Mouse (Mus musculus): ENCODE data around the gene Hdac9.

Hdac9 gene

DNA sequence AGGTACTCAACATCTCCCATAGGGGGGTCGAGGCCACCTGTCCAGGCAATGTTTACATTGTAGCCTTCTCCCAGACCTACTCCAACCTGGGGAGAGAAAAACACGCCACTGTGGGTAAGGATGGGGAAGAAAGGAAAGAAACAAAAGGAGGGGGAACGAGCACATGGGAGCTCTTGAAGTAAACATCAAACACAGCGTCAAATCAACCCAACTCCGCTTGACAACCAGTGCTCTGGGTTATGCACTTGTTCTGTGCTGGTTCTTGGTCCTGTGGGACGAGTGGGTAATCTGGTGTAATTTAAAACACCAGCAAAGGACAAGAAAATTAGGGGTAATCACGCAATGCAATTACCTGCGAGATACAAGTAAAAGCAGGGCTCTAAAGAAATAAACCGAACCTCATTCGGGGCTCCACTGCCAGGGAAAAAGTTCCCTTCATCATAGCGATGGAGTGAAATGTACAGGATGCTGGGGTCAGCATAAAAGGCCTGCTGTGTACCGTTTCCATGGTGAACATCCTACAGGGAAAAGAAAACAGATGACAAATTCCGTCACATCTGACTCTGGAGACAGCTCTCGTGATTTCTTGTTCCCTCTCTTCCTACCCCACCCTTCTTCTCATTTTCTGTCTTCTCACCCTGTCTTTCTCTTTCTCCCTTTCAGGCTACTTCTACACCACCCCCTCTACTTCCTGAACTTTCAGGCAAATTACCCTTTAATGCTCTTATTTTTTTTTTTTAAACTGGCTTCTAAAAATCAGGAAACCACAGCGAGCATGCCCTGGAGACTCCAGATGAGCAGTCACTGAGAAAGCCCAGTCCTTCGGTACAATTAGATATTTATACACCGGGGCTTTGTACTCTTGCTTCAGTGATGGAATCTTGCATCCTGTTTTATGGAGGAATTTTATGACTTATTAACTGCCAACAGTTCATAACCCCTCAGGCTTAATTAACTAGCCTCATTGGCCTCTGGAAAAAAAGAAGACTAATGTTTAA lies 701.6 kb downstream of the Hdac9 start:
- DNase-seq = no peak

DNA sequence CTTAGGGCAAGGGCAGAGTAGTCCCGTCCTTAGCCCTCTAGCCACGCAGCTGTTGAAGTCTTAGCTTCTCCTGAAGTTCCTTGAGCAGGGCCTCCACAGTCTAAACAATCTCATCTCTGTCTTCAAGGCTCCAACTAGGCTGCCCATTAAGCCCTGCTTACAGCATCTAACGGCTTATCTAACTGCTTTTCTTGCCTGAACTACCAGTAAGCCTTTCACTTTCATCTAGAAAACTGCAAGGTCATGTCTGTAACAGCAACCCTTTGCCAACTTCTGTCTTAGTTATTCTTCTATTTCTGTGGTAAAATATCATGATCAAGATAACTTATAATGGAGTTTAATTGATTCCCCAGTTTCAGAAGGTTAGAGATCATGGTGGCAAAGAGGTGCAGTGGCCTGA lies 704.7 kb downstream of the Hdac9 start:
- DNase-seq = no peak

DNA sequence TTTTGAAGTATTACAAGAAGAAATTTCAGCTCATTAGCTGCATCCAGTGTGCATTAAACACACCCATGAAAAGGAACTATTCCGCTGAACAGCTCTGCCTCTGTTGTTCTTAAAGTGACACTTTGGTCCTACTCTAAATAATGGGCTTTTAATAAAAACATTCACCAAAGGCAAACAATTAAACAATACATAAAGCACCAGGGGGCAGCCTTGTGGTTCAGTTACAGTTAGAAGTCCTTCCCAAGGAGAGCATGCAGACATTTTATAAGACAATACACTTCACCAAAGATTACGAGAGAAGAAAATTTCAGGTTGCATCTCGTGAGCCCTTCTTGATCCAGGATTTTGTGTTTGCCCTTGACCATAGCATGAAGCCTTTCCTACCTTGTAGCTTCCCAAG lies 715.4 kb downstream of the Hdac9 start:
- no peak for DNase-seq

DNA sequence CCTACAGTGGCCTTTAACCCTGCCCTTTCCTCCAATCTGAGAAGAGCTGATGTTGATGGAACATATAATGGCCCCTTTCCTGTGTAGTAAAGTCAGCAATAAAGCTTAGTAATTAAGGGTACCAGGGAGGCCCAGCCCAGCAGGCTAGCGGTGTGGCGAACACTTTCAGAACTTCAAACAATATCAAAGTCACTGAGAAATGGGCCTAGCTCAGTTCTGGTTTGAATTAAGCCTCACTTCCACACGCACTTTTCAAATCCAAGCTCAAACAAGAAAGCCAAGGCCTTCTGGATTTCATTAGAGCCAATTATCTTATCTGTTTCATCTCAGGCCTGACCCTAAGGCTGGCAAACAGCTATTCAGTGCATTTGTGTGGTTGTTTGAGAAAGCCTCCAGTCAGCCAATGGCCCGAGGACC lies 716.9 kb downstream of the Hdac9 start:
- DNase-seq = no peak

- DNase-seq = no peak
Measured at GRCm38 (mm10) chr12:34195155-34195828, 721.6 kb downstream of the Hdac9 start.

DNA sequence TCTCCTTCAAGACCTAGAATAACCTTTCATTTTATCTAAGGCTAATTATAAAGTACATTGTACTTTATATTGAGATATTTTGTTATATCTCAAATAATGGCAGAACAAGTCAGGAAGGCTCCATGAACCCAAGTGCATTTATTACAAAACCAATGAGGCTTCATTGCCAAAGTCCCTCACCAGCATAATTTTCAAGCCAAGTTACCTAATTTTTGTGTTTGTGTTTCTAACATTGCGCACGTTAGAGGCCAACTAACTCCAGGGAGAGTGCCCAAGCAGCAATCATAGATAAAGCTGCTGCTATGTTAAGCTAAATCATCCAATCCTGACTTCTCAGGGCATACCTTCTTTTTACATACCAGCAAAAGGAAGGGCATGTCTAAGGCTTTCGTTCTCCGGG lies 722.8 kb downstream of the Hdac9 start:
- DNase-seq = no peak

GRCm38 (mm10) chr12:34191246-34191645 lies 725.6 kb downstream of the Hdac9 start:
- DNase-seq = no peak

GRCm38 (mm10) chr12:34178931-34179330 lies 738.0 kb downstream of the Hdac9 start:
- no peak for DNase-seq

GRCm38 (mm10) chr12:34176790-34177189 lies 740.1 kb downstream of the Hdac9 start:
- no peak for DNase-seq

GRCm38 (mm10) chr12:34173036-34173435 lies 743.9 kb downstream of the Hdac9 start:
- no peak for DNase-seq

DNA sequence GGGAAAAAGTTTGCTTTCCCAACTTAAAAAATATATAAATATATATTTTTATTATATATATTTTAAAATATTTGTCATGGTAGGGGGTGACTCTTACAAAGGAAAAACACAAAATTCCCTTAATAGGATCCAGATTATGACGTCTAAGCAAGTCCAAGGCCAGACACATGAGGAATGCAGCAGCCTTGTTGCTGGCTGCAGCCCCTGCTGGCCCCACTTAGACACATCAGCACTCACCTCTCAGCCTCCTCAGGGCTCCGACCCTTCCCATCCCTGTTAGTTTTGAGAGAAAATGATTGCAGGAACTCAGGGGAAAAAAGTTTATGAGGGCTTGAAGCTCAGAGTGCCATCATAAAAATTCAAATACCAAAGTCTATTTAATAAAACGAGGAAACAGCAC lies 746.3 kb downstream of the Hdac9 start:
- DNase-seq = no peak

GRCm38 (mm10) chr12:34165674-34166073 lies 751.2 kb downstream of the Hdac9 start:
- DNase-seq = no peak

DNA sequence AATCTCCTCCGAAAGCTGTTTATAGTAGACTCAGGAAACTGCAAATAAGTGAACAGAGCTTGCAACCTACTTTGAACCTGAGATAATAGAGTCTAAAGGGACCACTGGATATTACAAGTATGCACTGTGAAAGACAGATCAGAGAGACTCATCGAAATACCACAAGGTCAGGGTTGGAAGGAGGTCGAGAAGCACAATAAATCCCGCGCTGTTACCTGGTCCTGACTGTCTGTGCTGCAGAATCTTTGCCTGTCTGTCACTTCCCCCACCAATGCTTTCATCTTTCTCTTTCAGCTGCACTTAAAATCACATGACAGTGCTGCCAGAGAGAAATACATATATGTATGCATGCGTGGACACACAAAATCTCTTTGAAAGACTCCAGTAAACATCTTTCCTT lies 760.6 kb downstream of the Hdac9 start:
- no peak for DNase-seq

DNA sequence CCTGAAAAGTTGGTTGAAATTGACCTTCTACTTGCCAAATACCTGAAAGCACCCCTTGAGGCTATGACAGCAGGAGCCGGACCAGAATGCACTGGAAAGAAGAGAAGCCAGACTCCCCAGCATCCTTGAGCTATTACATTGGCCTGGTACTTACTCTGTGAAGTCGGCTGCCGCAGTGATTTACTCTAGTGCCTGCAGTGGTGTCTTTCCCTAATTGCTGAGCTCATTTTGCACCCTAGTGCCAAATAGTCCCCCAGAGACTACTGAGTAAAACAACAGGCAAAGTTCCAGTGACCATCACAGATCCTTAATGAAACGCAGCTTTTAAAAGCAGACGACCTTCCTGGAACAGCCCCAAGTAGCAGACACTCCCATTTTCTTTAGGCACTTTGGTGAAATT lies 761.2 kb downstream of the Hdac9 start:
- DNase-seq = no peak

DNA sequence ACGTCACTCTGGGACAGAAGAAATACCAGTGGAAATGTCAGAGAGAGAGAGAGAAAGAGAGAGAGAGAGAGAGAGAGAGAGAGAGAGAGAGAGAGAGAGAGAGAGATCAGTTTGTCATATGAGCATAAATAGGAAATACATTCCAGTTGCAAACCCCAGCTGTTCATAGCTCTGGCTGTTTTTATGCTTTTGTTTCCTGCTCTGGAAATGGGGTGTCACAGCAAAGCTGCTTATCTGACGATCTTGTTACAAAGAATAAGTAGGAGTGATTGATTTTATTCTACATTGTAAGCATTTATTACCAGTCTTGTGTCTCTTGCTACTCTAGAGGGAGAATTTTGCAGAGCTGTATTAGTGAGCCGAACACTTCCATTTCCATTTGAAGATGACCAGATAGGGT lies 762.1 kb downstream of the Hdac9 start:
- DNase-seq = no peak

GRCm38 (mm10) chr12:34151336-34151735 lies 765.6 kb downstream of the Hdac9 start:
- DNase-seq = no peak

- DNase-seq = no peak
Measured at GRCm38 (mm10) chr12:34142743-34143142, 774.2 kb downstream of the Hdac9 start.

DNA sequence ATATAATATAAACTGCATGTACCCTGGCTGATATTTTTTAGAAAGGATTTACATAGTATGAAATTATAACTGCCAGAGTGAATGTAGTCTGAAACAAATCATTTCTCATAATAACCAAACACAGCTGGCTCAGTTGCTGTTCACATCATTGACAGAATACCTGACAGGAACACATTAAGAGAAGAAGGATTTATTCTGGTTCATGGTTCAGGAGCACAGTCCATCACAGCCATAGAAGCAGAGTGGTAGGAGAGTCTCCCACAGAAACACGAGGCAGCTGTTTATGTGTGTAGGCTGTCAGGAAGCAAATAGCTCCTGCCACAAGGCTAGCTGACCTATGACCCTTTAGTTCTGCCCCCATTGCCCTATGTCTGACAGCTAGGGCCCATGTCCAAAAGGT lies 803.6 kb downstream of the Hdac9 start:
- DNase-seq = no peak

- no peak for DNase-seq
Measured at GRCm38 (mm10) chr12:34092953-34093352, 823.9 kb downstream of the Hdac9 start.

GRCm38 (mm10) chr12:34091851-34092250 lies 825.0 kb downstream of the Hdac9 start:
- no peak for DNase-seq

- no peak for DNase-seq
Measured at GRCm38 (mm10) chr12:34087292-34087942, 829.5 kb downstream of the Hdac9 start.

- DNase-seq = no peak
Measured at GRCm38 (mm10) chr12:34076981-34077380, 839.9 kb downstream of the Hdac9 start.

GRCm38 (mm10) chr12:34075805-34076509 lies 840.9 kb downstream of the Hdac9 start:
- no peak for DNase-seq
